Mouse (Mus musculus) ES-E14 (cell line): ENCODE results near the gene Castor2.

ENCODE experiments used
- MAFK ChIP-seq: IDR thresholded peaks from 2 replicates; pipeline ENCODE4 v1.6.1; 2014; ENCODE audit warnings: mild to moderate bottlenecking, low read depth, low read length, inconsistent platforms; ENCODE audit not compliant: insufficient read depth
- ZNF384 ChIP-seq: IDR thresholded peaks from 2 replicates; pipeline ENCODE4 v1.6.1; 2012; ENCODE audit warnings: low read depth, low read length, inconsistent platforms

GRCm38 (mm10) chr5:134147194-134147753 is 47.8 kb downstream of the Castor2 start:
- TF ChIP-seq MAFK (no peak), ZNF384 (no peak)
